Mouse (Mus musculus): ENCODE measurements around the gene Gm17359. TPM values are rescaled to one million over a fixed set of nuclear protein-coding genes. Genes with fewer than 3 reads are reported as not detected.

Gm17359 gene
- polyA plus RNA-seq, 1 experiment from 2014 or later, result not detected

DNA sequence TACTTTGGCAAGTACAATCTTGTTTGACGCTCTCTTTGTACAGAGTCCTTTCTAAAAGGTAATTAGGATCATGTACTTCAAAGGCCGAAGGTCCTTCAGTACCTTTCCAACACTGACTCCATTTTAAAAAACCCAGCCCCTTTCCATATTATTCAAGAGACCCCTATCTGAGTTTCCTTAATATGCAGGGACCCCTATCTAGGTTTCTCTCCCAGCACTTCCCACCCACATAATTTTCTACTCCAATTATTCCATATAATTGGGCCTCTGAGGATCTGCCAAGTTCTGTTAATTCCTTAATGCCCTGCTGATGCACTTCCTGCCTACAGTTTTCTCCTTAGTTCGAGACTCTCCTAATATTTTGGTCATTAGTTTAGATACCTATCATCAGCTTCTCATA lies 39.9 kb upstream of the Gm17359 start:
- no peaks in the 10 kb centered on the region for H3K4me1 ChIP-seq (ENCODE audit: control insufficient read depth in 2 of 2, insufficient read depth in 2 of 2, low read length in 2 of 2)
- 82% methylated on average over 3 of the region's 3 CpGs for WGBS
- H3K9ac ChIP-seq (ENCODE audit: low read length), result no peak overlapping the region
- H3K36me3 ChIP-seq (ENCODE audit: control insufficient read depth, insufficient read depth, low read length), result no peaks in the 10 kb centered on the region
- no peaks in the 10 kb centered on the region for H3K27me3 ChIP-seq (ENCODE audit: control insufficient read depth, insufficient read depth, low read length)
- H3K4me2 ChIP-seq (ENCODE audit: low read length), result no peak overlapping the region
- no peak overlapping the region for H3K4me3 ChIP-seq (ENCODE audit: control insufficient read depth in 1 of 2, insufficient read depth in 1 of 2, low read depth in 1 of 2, low read length in 2 of 2)
- no peak for ATAC-seq (ENCODE audit: insufficient number of reproducible peaks, insufficient read depth, low FRiP score, low read depth)
- H3K27ac ChIP-seq (replicated peaks in 1 of 2; ENCODE audit: control insufficient read depth in 1 of 2, insufficient read depth in 1 of 2, low read depth in 2 of 2, low read length in 2 of 2), result no peak overlapping the region
- no peaks in the 10 kb centered on the region for H3K9me3 ChIP-seq (ENCODE audit: control insufficient read depth, low read length)

DNA sequence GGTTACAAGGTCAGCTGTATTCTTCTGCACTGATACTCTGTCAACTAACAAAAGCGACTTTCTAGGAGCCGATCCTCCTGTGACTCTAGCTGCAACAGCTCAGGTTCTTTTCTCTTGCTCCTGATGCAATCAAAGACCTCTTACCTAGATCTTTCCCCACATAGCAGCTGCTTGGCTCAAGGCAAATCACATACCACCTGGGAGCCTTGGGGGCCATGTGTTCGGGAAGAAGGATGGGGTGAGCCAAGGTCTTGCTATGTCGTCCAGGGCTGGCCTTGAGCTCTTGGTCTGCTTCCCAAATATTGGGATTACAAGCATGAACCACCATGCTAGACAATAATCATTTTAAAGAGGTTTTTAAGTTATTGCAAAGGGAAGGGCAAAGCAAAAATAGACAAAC lies 39.2 kb upstream of the Gm17359 start:
- no peak overlapping the region for H3K4me3 ChIP-seq (ENCODE audit: control insufficient read depth in 1 of 2, insufficient read depth in 1 of 2, low read depth in 1 of 2, low read length in 2 of 2)
- H3K27ac ChIP-seq (replicated peaks in 1 of 2; ENCODE audit: control insufficient read depth in 1 of 2, insufficient read depth in 1 of 2, low read depth in 2 of 2, low read length in 2 of 2), result no peak overlapping the region
- no peaks in the 10 kb centered on the region for H3K9me3 ChIP-seq (ENCODE audit: control insufficient read depth, low read length)
- H3K4me1 ChIP-seq (ENCODE audit: control insufficient read depth in 2 of 2, insufficient read depth in 2 of 2, low read length in 2 of 2), result no peaks in the 10 kb centered on the region
- no peaks in the 10 kb centered on the region for H3K27me3 ChIP-seq (ENCODE audit: control insufficient read depth, insufficient read depth, low read length)
- no peak overlapping the region for H3K9ac ChIP-seq (ENCODE audit: low read length)
- WGBS, result 77% methylated on average over 4 of the region's 4 CpGs
- H3K4me2 ChIP-seq (ENCODE audit: low read length), result no peak overlapping the region
- H3K36me3 ChIP-seq (ENCODE audit: control insufficient read depth, insufficient read depth, low read length), result no peaks in the 10 kb centered on the region
- ATAC-seq (ENCODE audit: insufficient number of reproducible peaks, insufficient read depth, low FRiP score, low read depth), result no peak

DNA sequence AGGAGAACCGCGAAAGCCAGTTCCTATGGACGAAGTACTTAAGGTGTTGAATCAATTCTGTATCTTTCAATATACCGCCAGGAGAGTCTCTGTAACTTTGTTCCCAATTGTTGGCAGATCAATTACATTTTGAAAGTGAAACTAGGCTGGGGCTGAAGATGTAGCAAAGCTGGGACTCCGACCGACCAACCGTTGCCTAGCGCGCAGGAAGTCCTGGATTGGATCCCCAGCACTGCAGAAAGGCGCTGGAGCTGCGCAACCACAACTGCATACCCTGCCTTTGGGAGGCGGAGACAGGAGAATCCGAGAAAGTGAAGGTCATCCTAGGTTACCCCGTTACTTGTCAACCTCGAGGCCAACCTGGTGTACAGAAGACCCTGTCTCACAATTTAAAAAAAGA lies 37.1 kb upstream of the Gm17359 start:
- no peak for ATAC-seq (ENCODE audit: insufficient number of reproducible peaks, insufficient read depth, low FRiP score, low read depth)
- H3K4me3 ChIP-seq (ENCODE audit: control insufficient read depth in 1 of 2, insufficient read depth in 1 of 2, low read depth in 1 of 2, low read length in 2 of 2), result no peak overlapping the region
- H3K4me1 ChIP-seq (ENCODE audit: control insufficient read depth in 2 of 2, insufficient read depth in 2 of 2, low read length in 2 of 2), result no peaks in the 10 kb centered on the region
- no peak overlapping the region for H3K4me2 ChIP-seq (ENCODE audit: low read length)
- no peaks in the 10 kb centered on the region for H3K27me3 ChIP-seq (ENCODE audit: control insufficient read depth, insufficient read depth, low read length)
- no peak overlapping the region for H3K9ac ChIP-seq (ENCODE audit: low read length)
- no peaks in the 10 kb centered on the region for H3K9me3 ChIP-seq (ENCODE audit: control insufficient read depth, low read length)
- H3K36me3 ChIP-seq (ENCODE audit: control insufficient read depth, insufficient read depth, low read length), result no peaks in the 10 kb centered on the region
- 79% methylated on average over 15 of the region's 15 CpGs for whole genome bisulfite sequencing
- H3K27ac ChIP-seq (replicated peaks in 1 of 2; ENCODE audit: control insufficient read depth in 1 of 2, insufficient read depth in 1 of 2, low read depth in 2 of 2, low read length in 2 of 2), result no peak overlapping the region

DNA sequence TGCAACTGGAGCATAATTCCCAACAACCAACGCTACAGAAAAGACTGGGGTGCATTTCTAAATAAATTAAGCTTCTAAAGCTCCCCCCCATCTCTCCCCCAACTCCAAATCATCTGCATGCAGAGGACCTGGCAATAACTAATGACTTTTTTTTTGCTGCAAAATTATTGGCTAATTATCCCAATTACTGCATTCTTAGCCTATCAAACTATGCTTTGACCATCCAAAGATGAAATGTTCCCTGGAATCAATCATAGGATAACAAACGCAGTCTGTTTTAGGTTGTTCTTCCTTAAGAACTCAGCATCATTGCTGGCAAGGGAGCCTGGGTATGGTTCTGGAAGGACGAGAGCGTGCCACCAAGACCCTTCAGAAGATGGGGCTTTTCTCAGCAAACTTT lies 27.9 kb upstream of the Gm17359 start:
- Histone ChIP-seq H3K27ac (replicated peaks in 1 of 2; ENCODE audit: control insufficient read depth in 1 of 2, insufficient read depth in 1 of 2, low read depth in 2 of 2, low read length in 2 of 2) (no peak overlapping the region), H3K4me2 (ENCODE audit: low read length) (no peak overlapping the region), H3K27me3 (ENCODE audit: control insufficient read depth, insufficient read depth, low read length) (no peaks in the 10 kb centered on the region), H3K9ac (ENCODE audit: low read length) (no peak overlapping the region), H3K4me1 (ENCODE audit: control insufficient read depth in 2 of 2, insufficient read depth in 2 of 2, low read length in 2 of 2) (no peaks in the 10 kb centered on the region), H3K9me3 (ENCODE audit: control insufficient read depth, low read length) (no peaks in the 10 kb centered on the region), H3K36me3 (ENCODE audit: control insufficient read depth, insufficient read depth, low read length) (no peaks in the 10 kb centered on the region), H3K4me3 (ENCODE audit: control insufficient read depth in 1 of 2, insufficient read depth in 1 of 2, low read depth in 1 of 2, low read length in 2 of 2) (no peak overlapping the region)
- ATAC-seq (ENCODE audit: insufficient number of reproducible peaks, insufficient read depth, low FRiP score, low read depth), result no peak
- 89% methylated on average over 4 of the region's 4 CpGs for WGBS

DNA sequence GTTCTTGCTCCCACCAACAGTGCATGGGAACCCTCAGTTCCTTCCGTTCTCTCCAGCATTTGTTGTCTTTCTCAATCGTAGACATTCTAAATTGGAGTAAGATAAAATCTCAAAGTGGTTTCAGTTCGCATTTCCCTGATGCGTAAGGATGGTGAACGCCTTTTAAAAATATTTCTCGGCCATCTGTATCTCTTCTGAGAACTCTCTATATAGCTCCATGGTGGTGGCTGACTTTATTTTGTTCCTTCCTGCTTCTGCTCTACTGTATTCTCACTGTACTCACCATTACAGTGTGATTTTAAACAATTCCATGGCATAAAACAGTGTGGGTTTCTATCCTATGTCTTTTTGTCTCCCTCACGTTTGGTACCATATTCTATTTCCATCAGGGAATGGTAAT lies 26.3 kb upstream of the Gm17359 start:
- 81% methylated on average over 7 of the region's 7 CpGs for WGBS
- Histone ChIP-seq H3K27me3 (ENCODE audit: control insufficient read depth, insufficient read depth, low read length) (no peaks in the 10 kb centered on the region), H3K9ac (ENCODE audit: low read length) (no peak overlapping the region), H3K4me2 (ENCODE audit: low read length) (no peak overlapping the region), H3K9me3 (ENCODE audit: control insufficient read depth, low read length) (no peaks in the 10 kb centered on the region), H3K4me1 (ENCODE audit: control insufficient read depth in 2 of 2, insufficient read depth in 2 of 2, low read length in 2 of 2) (no peaks in the 10 kb centered on the region), H3K4me3 (ENCODE audit: control insufficient read depth in 1 of 2, insufficient read depth in 1 of 2, low read depth in 1 of 2, low read length in 2 of 2) (no peak overlapping the region), H3K36me3 (ENCODE audit: control insufficient read depth, insufficient read depth, low read length) (no peaks in the 10 kb centered on the region), H3K27ac (replicated peaks in 1 of 2; ENCODE audit: control insufficient read depth in 1 of 2, insufficient read depth in 1 of 2, low read depth in 2 of 2, low read length in 2 of 2) (no peak overlapping the region)
- ATAC-seq (ENCODE audit: insufficient number of reproducible peaks, insufficient read depth, low FRiP score, low read depth), result no peak

DNA sequence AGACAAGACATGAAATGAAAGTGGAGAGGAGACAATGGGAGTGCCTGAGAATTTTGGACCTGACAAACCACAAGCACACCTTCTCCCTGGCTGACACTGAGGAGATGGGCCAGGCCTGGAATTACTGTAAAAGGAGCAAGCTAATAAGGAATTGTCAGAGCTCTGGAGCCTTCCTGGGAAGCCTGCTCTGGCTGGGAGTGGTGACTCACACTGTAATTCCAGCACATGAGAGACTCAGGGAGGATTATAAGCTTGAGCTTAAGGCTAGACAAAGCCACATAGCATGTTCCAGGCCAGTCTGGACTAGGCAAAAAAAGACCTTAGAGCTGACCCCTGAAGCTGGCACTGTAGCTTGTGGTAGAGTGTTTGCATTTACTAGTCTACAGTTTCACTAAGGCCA lies 24.6 kb upstream of the Gm17359 start:
- Histone ChIP-seq H3K4me3 (ENCODE audit: control insufficient read depth in 1 of 2, insufficient read depth in 1 of 2, low read depth in 1 of 2, low read length in 2 of 2) (no peak overlapping the region), H3K9me3 (ENCODE audit: control insufficient read depth, low read length) (no peaks in the 10 kb centered on the region), H3K27ac (replicated peaks in 1 of 2; ENCODE audit: control insufficient read depth in 1 of 2, insufficient read depth in 1 of 2, low read depth in 2 of 2, low read length in 2 of 2) (no peak overlapping the region), H3K36me3 (ENCODE audit: control insufficient read depth, insufficient read depth, low read length) (no peaks in the 10 kb centered on the region), H3K27me3 (ENCODE audit: control insufficient read depth, insufficient read depth, low read length) (no peaks in the 10 kb centered on the region), H3K4me2 (ENCODE audit: low read length) (no peak overlapping the region), H3K9ac (ENCODE audit: low read length) (no peak overlapping the region), H3K4me1 (ENCODE audit: control insufficient read depth in 2 of 2, insufficient read depth in 2 of 2, low read length in 2 of 2) (no peaks in the 10 kb centered on the region)
- no peak for ATAC-seq (ENCODE audit: insufficient number of reproducible peaks, insufficient read depth, low FRiP score, low read depth)

DNA sequence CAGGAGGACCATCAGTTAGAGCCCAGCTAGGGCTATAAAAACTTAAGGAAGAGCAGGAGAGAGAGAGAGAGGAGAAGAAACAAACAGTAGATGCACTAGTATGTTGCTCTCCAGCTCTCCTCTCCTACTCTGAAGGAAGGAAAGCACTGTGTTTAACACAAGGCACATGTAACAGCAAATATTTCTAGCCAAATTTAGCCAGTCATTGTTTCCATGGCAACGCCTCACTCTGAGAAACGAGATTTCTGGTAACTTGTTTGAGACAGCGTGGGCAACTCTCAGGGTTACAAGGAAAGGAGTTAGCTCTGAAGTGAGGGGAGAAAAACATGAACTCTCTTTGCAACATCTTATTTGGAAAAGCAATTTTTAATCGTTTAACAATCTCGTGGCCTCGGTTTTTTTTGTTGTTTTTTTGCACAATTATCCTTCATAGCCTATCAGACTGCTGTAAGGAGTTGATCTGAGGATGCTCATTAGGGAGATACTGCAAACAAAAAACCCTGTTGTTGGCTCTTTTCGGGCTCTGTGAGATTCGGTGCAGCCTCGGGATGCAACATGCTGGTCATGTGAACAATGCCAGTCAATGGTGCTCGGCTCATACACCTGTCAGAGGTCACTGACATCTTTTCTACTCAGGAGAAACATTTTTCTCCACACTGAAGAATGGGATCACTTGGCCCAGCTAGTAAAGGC lies 22.3 kb upstream of the Gm17359 start:
- no peaks in the 10 kb centered on the region for H3K9me3 ChIP-seq (ENCODE audit: control insufficient read depth, low read length)
- no peak overlapping the region for H3K9ac ChIP-seq (ENCODE audit: low read length)
- 68% methylated on average over 10 of the region's 10 CpGs for WGBS
- no peaks in the 10 kb centered on the region for H3K4me1 ChIP-seq (ENCODE audit: control insufficient read depth in 2 of 2, insufficient read depth in 2 of 2, low read length in 2 of 2)
- no peak overlapping the region for H3K4me3 ChIP-seq (ENCODE audit: control insufficient read depth in 1 of 2, insufficient read depth in 1 of 2, low read depth in 1 of 2, low read length in 2 of 2)
- H3K4me2 ChIP-seq (ENCODE audit: low read length), result no peak overlapping the region
- no peak for ATAC-seq (ENCODE audit: insufficient number of reproducible peaks, insufficient read depth, low FRiP score, low read depth)
- no peaks in the 10 kb centered on the region for H3K36me3 ChIP-seq (ENCODE audit: control insufficient read depth, insufficient read depth, low read length)
- H3K27me3 ChIP-seq (ENCODE audit: control insufficient read depth, insufficient read depth, low read length), result no peaks in the 10 kb centered on the region
- H3K27ac ChIP-seq (replicated peaks in 1 of 2; ENCODE audit: control insufficient read depth in 1 of 2, insufficient read depth in 1 of 2, low read depth in 2 of 2, low read length in 2 of 2), result no peak overlapping the region

Data from heart, embryonic 14.5 days (tissue).